Mouse (Mus musculus) Muller cell, postnatal 12 days (primary cell): ENCODE measurements around the gene Otx2.
"Not testable (repeated sequence)": the region's sequence is repeated elsewhere in the genome, so short reads cannot be mapped to it uniquely, and the experiment has no call there.

Source experiments
- DNase-seq: peaks from one replicate; pipeline ENCODE4 v3.0.0-alpha.2; 2015; ENCODE audit errors: inconsistent ontology term

Gene Otx2

DNA sequence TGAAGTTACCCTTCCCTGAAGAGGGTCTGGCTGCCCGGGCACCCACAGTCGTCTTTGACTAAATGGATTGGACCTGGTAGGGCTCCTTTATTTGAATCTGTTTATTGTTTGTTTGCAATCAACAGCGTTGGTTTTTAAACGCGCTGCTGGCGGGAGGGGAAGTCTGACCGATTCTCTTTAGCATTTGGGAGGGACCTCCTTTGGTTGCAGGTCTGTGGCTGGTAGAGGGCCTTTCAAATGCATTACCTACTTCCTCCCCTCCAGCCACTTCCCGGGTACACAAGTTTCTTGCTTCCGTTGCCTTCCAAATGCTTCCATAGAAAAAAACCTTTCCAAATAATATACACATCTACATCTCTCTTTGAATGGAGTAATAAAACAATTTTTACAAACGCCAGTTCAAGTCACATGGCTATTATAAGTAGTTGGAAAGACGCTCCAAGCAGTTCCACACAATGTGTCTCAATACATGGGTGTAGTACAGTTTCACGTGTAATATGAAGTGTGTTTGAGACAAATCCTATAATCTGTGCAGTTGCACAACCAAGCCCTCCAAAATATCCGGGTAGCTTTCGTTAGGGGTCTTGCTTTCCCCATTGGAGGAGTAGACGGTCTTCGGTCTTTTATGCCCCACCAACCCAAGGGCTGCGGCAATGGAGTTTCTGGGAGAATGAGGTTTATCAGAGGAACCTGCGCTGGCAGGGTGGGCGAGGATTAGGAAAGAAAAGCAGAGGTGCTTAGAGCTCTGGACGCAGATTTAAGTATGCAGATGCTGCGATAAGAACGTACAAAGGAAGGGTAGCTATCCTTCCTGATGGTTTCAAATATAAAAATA lies 19.7 kb downstream of the Otx2 start:
- DNase-seq, result no peak

DNA sequence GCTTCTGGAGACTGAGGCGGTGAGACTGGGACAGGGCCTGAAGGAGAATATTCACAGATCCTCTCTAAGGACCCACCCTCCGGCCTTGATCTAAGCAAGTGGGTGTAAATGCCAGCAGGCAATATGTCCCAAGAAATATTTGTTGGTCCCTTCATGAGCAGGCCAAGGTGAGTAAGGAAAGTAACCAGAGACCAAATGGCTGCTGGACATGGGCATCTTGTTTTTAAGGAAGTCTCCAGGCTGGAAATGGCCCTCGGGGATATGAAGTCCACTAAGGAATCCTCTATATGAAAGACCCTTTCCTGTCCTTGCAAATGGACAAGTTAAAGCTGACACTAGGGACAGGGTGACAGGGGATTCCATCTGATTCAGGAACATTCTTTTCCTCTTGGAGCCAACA lies 20.5 kb downstream of the Otx2 start:
- no peak for DNase-seq

DNA sequence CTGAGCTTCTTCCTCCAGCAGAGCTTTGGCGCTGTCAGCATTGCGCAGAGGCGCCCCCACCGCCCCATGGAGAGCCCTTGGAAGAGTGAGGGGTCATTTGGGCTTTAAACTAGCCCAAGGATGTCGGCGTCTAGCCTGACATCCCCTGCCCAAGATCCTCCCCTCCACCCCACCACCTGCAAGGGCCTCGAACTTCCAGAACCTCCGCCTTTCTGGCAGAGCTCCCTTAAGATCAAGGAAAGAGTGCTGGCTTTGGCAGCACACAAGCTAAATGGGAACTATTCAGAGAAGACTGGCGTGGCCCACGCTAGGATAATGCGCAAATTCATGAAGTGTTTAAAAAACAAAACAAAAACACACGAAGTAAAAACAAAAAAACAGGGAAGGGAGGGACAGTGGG lies 21.4 kb downstream of the Otx2 start:
- DNase-seq, result no peak

DNA sequence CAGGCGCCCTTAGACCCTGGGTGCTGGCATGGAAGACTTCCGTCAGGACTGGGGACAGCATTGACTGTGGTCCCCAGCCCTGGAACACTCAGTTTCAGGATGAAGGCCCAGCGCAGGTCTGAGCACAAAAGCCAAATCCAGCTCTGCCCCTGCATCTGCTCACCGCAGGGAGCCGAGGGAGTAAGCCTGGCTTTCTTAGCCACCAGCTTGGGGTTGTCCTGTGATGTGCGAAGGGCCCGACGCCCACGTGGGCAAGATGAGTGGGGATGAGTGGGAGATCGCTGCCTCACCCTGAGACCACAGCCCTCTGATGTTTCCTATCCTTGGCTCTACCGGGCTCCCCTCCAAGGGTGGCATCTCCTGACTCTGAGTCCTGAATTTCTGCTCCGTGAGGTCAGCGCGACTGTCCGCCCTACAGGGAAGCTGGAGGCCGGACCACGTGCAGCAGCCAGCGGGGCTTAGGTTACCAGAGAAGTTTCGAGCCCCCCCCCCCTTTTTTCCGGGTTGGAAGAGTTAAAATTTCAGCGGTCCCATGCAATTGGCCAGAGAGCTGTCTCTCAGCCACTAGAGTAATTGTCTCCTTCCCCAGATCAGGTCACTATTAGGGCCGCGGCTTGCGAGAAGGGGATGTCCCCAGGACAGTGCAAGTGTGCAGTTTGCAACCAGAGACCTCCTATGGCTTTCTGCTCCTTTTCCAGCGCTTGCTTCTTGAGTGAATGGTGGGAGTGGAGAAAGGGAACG lies 22.0 kb downstream of the Otx2 start:
- DNase-seq, result no peak

DNA sequence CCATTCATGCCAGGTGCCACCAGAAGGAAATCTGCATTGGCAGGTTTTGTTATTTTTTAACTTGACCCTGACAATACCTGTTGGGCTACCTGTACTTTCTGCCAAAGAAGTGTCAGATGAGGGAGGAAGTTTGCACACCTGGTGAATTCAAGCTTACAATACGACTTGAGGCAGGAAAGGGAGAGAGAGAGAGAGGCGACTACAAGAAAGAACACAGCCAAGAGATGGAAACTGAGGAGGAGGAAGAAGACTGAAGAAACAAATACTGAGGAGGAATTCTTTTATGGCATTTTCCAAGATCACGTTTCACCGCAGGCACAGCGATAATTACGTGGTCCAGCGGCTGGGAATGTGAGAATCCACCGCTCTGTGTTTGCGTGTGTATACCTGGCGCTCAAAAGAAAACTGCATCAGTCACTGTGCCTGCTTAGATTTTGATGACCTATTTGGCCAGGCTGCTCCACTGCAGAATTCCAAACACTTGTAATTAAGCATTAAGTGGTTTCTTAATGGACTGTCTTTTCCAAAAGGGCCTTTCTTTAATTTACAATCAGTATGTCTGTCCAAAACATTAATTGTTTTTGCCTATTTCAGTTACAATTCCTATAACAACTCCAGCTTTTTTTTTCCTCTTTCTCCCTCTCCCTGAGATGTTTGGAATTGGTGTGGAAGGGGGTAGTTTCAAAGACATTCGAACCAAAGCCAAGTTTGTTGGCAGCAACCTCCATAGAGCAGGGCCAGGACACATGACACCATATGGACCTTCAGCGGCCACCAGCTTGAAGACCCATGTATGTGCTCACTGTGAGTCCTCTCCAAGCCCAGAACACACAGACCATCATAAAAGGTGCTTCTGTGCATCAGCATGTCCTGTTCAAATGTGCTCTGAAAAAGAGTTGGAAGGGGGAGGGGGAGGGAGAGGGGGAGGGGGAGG lies 31.9 kb downstream of the Otx2 start:
- DNase-seq, result peak; percentile 18

DNA sequence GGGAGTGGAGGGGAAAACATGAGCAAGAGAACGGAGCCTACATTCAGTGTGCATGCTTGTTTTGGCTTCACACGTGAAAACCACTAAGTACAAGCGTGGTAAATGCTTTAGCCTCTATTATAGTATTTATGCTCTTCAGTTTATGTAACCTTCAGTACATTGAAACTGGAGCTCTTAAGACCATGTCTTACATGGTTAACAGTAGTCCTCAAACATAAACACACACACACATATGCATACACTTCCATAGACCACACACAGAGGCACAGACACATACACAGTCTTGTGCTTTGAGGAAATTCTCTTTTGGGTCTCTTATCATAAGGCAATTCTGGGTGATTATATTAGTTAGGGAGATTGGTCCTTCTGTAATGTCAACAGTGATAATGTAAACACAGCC lies 40.5 kb downstream of the Otx2 start:
- no peak for DNase-seq

DNA sequence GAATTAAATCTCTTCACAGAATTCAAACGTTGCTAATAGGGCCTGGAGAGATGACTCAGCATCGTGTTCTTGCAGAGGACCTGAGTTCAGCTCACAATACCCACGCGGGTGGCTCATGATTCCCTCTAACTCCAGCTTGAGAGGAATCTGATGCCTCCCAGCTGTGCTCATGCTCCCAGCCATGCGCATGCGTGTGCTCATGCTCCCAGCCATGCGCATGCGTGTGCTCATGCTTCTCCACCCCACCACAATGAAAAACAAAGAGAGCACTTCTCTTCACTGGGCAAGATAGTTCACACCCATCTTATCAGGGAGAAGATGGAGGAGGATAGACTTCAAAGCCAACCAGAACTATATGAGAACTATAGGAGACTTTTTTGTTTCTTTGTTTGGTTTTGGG lies 41.3 kb downstream of the Otx2 start:
- DNase-seq, result no peak

DNA sequence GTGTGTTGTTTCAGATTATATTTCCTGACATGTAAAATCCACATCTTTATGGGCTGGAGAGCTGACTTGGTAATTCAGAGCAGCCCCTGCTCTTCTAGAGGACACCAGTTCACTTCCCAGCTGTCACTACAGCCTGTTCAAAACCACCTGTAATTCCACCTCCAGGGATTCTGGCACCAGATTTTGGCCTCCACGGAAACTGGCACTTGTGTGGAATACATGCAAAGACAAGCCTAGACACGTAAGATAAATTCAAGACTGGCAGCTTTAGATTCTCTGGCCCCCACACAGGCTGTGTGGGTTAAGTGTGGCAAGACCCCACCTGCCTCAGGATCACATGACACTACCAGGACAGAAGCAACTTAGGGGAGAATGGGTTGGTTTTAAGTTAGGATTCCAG lies 42.1 kb downstream of the Otx2 start:
- no peak for DNase-seq

DNA sequence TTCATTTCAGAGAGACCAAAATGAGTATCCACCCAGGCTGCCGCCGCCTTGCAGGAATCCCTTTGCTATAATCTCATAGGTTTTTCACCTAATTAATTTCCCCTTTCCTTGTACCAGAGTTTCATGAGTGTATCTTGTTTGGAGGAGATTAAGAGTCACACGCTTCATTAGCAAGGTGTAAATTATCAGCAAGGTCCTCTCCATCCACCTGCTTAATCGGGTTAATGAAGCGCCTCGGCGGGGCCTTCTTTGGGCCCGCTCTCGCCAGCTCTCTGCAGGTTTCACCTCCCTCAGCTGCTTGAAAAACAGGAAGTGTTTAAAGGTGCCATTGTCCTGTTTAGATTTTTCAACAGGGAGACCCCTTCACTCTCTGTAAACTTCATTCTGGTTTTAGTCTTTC lies 44.2 kb downstream of the Otx2 start:
- no peak for DNase-seq

DNA sequence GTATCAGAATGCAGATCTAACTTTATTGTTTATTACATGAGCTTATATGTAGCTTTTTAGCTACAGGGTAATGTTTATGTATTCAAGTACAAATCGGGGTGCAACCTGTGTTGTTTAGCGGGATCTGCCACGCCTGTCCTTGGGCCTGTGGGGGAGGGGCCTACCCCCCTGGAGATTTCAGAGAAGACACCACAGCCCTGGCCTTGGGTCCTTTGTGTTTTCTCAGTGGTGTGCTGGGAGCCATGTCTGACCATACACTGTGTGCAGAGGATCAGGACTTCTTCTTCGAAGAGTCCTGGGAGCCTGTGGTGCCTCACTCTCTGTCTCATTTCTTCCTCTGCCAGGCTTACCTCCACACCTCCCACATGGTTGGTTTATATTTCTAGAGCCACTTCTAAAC lies 47.3 kb downstream of the Otx2 start:
- no peak for DNase-seq

DNA sequence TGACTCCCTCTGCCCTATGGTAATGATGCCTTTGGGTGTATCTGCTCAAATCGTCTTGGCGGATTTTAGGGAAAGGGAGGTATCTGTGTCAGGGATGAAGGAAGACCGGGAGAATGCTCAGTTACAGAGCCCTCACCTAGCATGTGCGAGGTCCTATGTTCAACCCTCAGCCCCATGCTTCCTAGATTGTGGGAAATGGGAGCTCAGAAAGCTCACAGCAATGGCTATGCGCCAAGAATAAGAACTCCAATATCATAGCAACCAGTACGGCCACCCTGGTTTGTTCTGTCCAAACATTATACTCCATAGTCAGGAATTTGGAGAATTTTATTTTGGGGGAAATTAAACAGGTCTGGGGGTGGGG lies 48.3 kb downstream of the Otx2 start:
- DNase-seq, result no peak

DNA sequence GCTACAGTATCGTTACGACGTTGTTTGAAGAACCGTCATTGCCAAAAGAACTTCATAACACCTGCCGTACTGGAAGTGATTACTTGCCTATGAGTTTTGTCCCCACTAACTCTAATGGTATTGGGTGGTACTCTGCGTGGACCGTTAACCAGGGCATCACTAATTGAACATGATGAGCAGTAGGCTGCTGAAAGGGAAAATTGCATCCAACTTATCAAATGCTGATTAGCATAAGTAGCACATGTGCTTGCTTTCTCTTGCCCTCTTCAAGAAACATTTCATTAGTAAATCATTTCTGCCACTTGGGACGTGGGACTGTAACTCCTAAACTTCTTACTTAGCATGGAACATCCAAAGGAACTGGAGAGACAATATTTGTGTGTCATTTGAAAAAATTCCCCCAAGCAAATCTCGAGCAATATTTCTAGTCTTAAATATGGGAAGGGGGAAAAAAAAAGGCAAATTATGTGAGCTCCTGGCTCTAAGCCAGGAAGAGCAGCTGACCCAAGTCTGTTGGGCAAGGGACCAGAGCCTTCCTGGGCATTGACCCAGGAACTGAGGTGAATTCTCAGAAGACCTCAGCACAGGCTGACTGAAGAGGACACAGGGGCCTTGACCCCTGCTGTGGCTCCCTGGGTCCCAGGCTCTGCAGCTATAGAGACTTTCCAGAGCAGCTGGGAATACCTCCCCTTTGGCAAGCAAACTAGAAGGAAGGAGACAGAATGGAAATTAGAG lies 48.9 kb downstream of the Otx2 start:
- DNase-seq, result peak; percentile 51

DNA sequence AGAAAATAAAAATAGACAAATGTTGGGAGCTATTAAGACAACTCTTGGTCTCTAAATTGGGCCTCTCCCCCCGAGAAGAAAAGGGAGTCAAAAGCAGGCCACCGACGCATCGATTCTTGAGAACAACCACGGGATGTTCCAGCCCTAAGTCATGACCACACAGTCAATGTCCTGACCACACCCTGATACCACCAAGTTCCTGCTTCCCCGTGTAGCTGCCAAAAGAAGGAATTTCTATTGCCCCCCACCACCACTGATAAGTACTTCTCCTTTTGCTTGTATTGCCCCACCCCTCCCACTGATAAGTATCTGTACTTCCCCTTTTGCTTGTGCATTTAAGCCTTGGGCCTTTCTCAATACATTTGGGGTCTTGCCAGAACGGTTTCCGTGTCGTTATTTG lies 50.9 kb downstream of the Otx2 start:
- not testable (repeated sequence) for DNase-seq

DNA sequence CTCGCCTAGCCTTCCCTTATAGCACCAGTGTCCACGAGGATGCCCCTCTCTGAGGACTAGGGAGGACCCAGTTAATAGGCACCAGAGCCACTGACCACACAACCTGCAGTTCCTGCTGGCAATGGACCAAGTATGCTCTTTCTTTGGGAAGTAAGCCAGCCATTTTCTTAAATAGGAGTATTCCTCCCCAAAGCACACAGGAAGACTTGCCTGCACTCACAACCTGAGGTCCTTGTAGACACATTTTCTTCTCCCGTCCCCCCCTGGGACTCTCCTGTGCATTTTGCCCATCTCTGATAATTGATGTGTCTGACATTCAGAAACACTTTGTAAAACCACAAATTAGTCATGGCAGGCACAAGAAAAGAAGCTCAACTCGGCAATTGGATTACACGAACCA lies 57.3 kb downstream of the Otx2 start:
- DNase-seq, result peak; percentile 14

DNA sequence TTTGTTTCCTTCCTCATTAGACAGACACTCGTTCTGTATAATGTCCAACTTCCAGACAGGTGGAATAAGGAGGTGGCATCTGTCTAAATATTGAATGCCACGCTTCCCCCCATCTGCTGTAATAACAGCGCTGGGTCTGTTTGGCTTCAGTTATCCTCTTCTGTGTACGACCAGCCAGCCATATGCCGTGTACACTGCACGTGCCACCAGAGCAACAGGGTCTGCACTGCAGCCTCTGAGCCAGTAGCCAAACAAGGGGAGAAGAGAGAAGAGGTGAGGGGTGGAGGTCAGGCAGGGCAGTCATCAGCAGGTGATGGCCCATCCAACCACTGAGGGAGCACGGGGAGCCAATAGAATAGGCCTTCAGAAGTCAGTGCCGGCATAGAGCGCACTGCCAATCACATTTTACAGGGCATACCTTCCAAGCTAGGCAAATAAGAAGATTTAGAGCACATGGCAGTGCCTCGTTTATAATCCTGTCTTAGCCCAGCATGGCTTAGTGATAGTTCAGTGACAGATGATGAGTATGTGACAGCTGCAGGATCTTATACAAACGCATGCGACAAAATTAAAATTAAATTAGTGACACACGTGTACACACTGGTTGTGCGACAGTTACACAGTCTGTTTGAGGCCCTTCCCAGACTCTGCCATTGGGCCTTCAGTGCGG lies 64.8 kb downstream of the Otx2 start:
- no peak for DNase-seq
